Mouse (Mus musculus): Measurements from ENCODE around the gene Syt7. TPM values are rescaled to one million over a fixed set of nuclear protein-coding genes. Genes with fewer than 3 reads are reported as not detected.

Gene Syt7
- total RNA-seq, 2 experiments from 2014 or later = 331 to 365 TPM

DNA sequence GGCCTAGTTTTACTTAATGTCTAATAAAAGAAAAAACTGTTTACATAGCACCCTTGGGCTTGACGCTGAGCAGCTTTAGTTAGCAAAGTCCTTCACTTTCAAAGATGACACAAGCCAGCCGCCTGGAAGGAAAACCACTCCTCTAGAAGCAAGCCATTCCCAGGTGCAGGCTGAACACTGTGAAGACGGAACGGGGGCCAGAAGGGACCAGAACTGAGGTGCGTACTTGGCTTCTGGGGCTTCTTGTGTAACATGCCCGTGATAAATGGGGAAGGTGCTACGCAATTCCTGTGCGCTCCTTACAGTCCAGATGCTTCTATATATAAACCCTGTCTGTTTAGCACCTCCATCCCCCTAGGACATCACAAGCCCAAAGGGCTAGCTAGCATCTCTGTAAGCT lies 111.7 kb downstream of the Syt7 start:
- intact Hi-C loops (cut with DNase I) = no loop called here
- no peak for DNase-seq (ENCODE audit: low spot score in 2 of 2)

GRCm38 (mm10) chr19:10502571-10502970 lies 113.7 kb downstream of the Syt7 start:
- intact Hi-C loops (cut with DNase I) = no loop called here
- no peak for DNase-seq (ENCODE audit: low spot score in 2 of 2)

Other genes with a start within 250 kb of the Syt7 start
- gene Fads1, start 206.2 kb upstream of the Syt7 start, total RNA-seq (2021) = 100 to 1,000 TPM; 183 to 192 TPM
- gene Tmem258, start 185.1 kb upstream of the Syt7 start, total RNA-seq (2021) = 10 to 100 TPM; 65.4 to 66.1 TPM
- gene Fen1, start 184.9 kb upstream of the Syt7 start, total RNA-seq (2021) = 10 to 100 TPM in 1 of 2 experiments, 1 to 10 TPM in 1; 10.0 to 13.9 TPM
- 10 to 100 TPM; 17.1 to 18.9 TPM for gene Myrf, start 148.3 kb upstream of the Syt7 start, total RNA-seq (2021)
- gene Dagla, start 84.2 kb upstream of the Syt7 start, total RNA-seq (2021) = 10 to 100 TPM; 92.4 to 94.3 TPM
- 10 to 100 TPM; 16.3 to 21.2 TPM for gene Lrrc10b, start 68.4 kb downstream of the Syt7 start, total RNA-seq (2021)
- gene Ppp1r32, start 93.8 kb downstream of the Syt7 start, total RNA-seq (2021) = 1 to 10 TPM in 1 of 2 experiments, under 1 TPM in 1; 0.86 to 1.2 TPM
- 10 to 100 TPM; 67.8 to 88.8 TPM for gene Cpsf7, start 136.2 kb downstream of the Syt7 start, total RNA-seq (2021)
- 10 to 100 TPM; 53.6 to 60.8 TPM for gene Sdhaf2, start 137.1 kb downstream of the Syt7 start, total RNA-seq (2021)
- 10 to 100 TPM; 11.1 to 12.7 TPM for gene Tmem216, start 167.1 kb downstream of the Syt7 start, total RNA-seq (2021)
- 10 to 100 TPM; 11.8 to 13.9 TPM for gene Cyb561a3, start 188.1 kb downstream of the Syt7 start, total RNA-seq (2021)
- 10 to 100 TPM; 11.6 to 16.5 TPM for gene Tmem138, start 188.3 kb downstream of the Syt7 start, total RNA-seq (2021)
- gene Ddb1, start 216.2 kb downstream of the Syt7 start, total RNA-seq (2021) = 100 to 1,000 TPM; 193 to 209 TPM
- gene Tkfc, start 216.6 kb downstream of the Syt7 start, total RNA-seq (2021) = 10 to 100 TPM; 20.0 to 23.1 TPM
- under 1 TPM; 0.35 to 0.66 TPM for gene Vwce, start 245.1 kb downstream of the Syt7 start, total RNA-seq (2021)

All from left cerebral cortex, postnatal 36 days (tissue).